Mouse (Mus musculus) E14TG2a.4 (cell line): ENCODE measurements around the gene Cldn10.

Experiments
- CTCF ChIP-seq: conservative IDR thresholded peaks from 2 replicates; pipeline ENCODE4 v1.5.1; 2014; ENCODE audit warnings: low read length
- NANOG ChIP-seq: IDR thresholded peaks from 2 replicates; pipeline ENCODE4 v1.6.1; 2014; ENCODE audit warnings: borderline replicate concordance, low read length, mixed read lengths
- POU5F1 ChIP-seq: IDR thresholded peaks from 2 replicates; pipeline ENCODE4 v1.6.1; 2014; ENCODE audit warnings: low read length, borderline replicate concordance

- TF ChIP-seq CTCF, result no peak
- TF ChIP-seq NANOG, result no peak
- no peak for TF ChIP-seq POU5F1
Measured at GRCm38 (mm10) chr14:118838556-118839120, 50.9 kb downstream of the Cldn10 start.
